Mouse (Mus musculus) naive thymus-derived CD4-positive, alpha-beta T cell, adult 2 months (primary cell): Measurements from ENCODE around the gene Celf2.

Experiments used
- DNase-seq: peaks from one replicate; pipeline ENCODE4 v3.0.0-alpha.2; 2011; ENCODE audit warnings: low read depth

The Celf2 gene

GRCm38 (mm10) chr2:6696326-6696725, 813.0 kb downstream of the Celf2 start:
- DNase-seq, result no peak

GRCm38 (mm10) chr2:6695353-6695951, 813.9 kb downstream of the Celf2 start:
- no peak for DNase-seq

GRCm38 (mm10) chr2:6689689-6690088, 819.7 kb downstream of the Celf2 start:
- no peak for DNase-seq

GRCm38 (mm10) chr2:6678231-6678630, 831.1 kb downstream of the Celf2 start:
- no peak for DNase-seq

GRCm38 (mm10) chr2:6677457-6677856, 831.9 kb downstream of the Celf2 start:
- DNase-seq, result no peak

- no peak for DNase-seq
Measured at GRCm38 (mm10) chr2:6674401-6674800, 835.0 kb downstream of the Celf2 start.

GRCm38 (mm10) chr2:6673418-6673817, 835.9 kb downstream of the Celf2 start:
- no peak for DNase-seq

- DNase-seq, result no peak
Measured at GRCm38 (mm10) chr2:6667611-6668010, 841.8 kb downstream of the Celf2 start.

- no peak for DNase-seq
Measured at GRCm38 (mm10) chr2:6659834-6660233, 849.5 kb downstream of the Celf2 start.

- no peak for DNase-seq
Measured at GRCm38 (mm10) chr2:6653719-6654118, 855.6 kb downstream of the Celf2 start.

- DNase-seq, result no peak
Measured at GRCm38 (mm10) chr2:6651697-6652096, 857.7 kb downstream of the Celf2 start.

GRCm38 (mm10) chr2:6648877-6649276, 860.5 kb downstream of the Celf2 start:
- no peak for DNase-seq

- no peak for DNase-seq
Measured at GRCm38 (mm10) chr2:6647028-6647427, 862.3 kb downstream of the Celf2 start.

- DNase-seq, result no peak
Measured at GRCm38 (mm10) chr2:6646325-6646724, 863.0 kb downstream of the Celf2 start.

GRCm38 (mm10) chr2:6642222-6642850, 867.0 kb downstream of the Celf2 start:
- DNase-seq, result peak; percentile 34

GRCm38 (mm10) chr2:6639370-6639769, 870.0 kb downstream of the Celf2 start:
- DNase-seq, result no peak

- DNase-seq, result no peak
Measured at GRCm38 (mm10) chr2:6637147-6637546, 872.2 kb downstream of the Celf2 start.

GRCm38 (mm10) chr2:6634899-6635298, 874.5 kb downstream of the Celf2 start:
- no peak for DNase-seq

- no peak for DNase-seq
Measured at GRCm38 (mm10) chr2:6633115-6633514, 876.2 kb downstream of the Celf2 start.

GRCm38 (mm10) chr2:6623802-6624201, 885.6 kb downstream of the Celf2 start:
- DNase-seq, result no peak

- DNase-seq, result peak; percentile 77
Measured at GRCm38 (mm10) chr2:6622082-6622481, 887.3 kb downstream of the Celf2 start.

GRCm38 (mm10) chr2:6618856-6619255, 890.5 kb downstream of the Celf2 start:
- no peak for DNase-seq

GRCm38 (mm10) chr2:6618450-6618849, 890.9 kb downstream of the Celf2 start:
- DNase-seq, result no peak

GRCm38 (mm10) chr2:6604347-6604746, 905.0 kb downstream of the Celf2 start:
- no peak for DNase-seq
